Mouse (Mus musculus): ENCODE data around the gene Lgals4. TPM values are rescaled to one million over a fixed set of nuclear protein-coding genes. Genes with fewer than 3 reads are reported as not detected.

Lgals4 gene
- 10 to 100 TPM; 29.4 to 48.3 TPM for total RNA-seq (2021)

DNA sequence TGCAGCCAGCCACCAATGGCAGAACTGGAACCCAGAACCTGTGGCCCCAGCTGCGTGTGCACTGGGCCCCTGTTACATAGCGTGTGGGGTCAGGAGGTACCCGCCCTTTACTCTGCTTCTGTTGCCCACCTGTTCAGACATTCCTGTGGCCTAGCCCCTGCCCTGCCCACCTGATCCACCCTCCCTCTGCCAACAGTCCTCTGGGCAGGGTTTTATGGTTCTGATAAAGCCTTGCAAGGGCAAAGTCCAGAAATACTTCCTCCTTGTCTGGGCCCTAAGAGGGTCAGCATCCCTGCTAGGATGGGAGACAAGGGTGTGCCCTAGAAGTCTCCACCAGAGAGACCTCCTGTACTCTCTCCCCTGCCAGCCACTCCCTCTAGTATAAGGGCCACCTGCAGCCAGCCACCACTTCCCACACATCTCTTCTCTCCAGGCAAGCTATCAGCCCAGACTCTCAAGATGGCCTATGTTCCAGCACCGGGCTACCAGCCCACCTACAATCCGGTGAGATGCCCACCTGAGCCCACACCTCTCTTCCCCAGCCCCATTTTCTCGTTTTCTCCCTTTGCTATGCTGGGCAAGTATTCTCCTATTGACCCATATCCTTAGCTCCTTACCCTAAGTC, at the start of gene Lgals4:
Lgals4 (plus strand) TSS at position 132 of the 625 bp plus-strand sequence.
- no peak for DNase-seq
- intact Hi-C loops (cut with DNase I): no loop called here

DNA sequence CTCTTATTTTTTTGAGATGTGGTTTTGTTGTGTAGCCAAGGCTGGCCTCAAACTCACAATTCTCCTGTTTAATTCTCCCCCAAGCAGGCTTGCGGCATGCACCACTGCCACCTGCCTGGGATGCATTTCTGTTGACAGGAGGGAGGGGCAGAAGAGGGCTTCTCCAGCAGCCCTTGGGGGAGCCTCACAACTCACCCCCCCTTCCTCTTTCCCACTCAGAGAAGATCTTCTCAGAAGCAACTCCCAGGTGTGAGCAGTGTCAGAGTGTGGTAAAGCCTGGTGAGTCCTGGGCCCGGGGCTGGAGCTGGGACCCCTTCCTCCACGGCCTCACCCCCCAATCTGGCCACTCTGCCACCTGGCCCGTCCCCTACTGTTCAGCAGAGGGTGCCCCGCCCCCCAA, 48.5 kb upstream of the Lgals4 start:
- intact Hi-C loops (cut with DNase I): no loop called here
- no peak for DNase-seq

DNA sequence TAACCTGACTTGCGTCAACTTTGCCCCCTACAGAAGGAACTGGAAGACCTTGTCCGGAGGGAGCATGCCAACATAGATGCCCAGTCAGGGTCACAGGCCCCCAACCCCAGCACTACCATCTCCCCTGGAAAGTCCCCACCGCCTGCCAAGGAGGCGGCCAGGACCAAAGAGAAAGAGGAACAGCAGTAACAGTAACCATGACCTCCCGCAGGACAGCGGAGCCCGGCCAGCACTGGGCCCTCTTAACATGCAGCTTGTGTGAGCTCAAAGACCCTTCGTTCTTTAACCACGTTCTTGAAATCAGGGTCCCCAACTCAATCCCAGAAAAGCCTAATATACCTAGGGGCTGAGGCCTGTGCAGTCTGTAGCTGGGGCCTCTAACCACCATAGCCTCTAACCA, 45.8 kb upstream of the Lgals4 start:
- DNase-seq: no peak
- intact Hi-C loops (cut with DNase I): no loop called here

DNA sequence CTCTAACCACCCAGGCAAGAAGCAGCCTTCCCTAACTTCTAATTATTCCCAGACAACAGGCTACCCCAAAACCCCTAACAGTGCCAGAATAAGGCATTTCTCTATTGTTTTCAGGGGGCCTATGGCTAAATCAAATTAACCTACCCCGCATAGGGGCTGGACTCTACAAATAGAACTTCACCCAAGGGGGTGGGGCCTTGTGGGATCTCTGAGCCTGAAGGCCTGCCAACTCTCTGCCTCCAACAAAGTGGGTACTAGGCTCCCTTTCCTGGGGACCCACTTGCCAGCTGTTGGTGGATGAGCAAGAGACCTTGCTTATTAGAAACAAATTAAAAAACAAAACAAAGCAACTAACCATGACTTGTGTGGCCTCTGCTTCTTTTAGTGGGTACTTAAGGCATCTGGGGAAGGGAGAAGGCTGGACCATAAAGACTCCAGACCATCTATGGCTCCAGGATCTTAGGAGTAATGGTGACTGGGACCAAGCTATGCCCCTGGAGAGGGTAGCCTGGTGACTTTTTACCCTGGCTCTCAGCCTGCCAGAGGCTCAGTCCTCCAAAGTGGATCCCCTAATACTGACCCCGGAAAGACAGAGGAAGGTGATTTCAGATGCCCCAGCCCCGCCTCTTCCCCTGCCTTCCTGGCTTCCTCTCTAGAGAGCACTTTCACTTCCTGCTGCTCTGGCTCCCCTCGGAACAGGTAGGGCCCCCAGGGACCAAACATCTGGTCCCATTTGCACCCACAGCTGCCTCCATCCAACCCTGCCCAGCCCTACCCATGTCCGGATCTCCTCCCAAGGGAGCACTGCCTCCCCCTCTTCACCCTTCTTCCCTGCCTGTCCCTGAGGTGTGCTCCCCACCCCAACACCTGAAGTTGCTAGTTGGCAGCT, 45.1 kb upstream of the Lgals4 start, which contains the start of gene Rinl:
Rinl (plus strand) TSS at position 663 of the 889 bp plus-strand sequence.
- intact Hi-C loops (cut with DNase I): no loop called here
- DNase-seq: no peak

DNA sequence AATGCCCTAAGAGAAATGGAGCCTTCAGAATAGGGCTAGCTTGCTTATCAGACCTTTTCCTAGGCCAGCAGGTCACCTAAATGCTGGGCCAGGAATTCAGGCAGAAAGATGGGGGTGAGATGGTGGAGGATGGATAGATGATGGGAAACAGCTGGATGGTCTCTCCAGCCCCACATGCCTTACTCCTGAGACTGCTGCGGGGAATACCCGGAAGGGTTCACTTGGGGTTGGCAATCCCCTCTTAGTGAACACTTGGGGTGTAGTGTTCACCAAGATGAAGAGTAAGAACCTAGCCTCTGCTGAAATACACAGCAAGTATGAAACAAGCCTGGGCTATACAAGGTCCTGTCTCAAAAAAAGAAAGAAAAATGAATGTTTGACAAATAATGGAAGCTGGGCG, 44.4 kb upstream of the Lgals4 start:
- DNase-seq: no peak
- intact Hi-C loops (cut with DNase I): no loop called here

DNA sequence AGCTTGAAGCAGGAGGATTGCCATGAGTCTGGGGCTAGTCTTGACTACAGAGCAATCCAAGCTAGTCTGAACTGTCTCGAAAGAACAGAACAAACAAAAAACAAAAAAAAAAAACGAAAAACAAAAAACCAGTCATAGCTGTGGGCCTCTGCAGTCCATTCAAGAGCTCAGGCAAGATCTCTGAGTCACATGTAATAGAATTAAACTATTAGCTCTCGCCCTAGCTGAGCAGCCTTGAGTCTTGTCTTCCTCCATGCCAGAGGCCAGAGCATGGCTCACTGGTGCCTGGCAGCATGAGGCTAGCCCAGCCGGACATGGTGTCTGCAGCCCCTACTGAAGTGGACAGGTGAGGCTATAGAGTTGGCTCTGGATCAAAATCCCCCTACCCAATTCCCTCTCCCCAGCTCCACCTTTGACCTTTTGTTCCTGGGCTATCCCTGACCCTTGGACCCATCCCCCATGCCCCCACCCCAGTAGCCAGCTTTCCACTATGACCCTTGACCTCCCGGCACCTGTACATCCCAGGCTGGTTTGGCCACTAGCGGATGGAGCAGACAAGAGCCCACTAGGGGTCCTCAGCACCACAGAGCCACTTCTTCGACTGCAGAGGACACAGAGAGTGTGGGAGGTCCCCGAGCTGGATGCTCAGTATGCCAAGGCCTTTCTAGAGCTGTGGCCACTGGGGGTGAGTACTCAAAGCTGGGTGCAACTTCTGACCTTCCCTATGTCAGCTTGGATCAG, 43.4 kb upstream of the Lgals4 start:
- intact Hi-C loops (cut with DNase I): loop anchor here (10.0 kb wide), 1 partner anchor 445 kb away; the partner anchor contains the start of genes Kcnk6 and Yif1b
- DNase-seq: no peak

DNA sequence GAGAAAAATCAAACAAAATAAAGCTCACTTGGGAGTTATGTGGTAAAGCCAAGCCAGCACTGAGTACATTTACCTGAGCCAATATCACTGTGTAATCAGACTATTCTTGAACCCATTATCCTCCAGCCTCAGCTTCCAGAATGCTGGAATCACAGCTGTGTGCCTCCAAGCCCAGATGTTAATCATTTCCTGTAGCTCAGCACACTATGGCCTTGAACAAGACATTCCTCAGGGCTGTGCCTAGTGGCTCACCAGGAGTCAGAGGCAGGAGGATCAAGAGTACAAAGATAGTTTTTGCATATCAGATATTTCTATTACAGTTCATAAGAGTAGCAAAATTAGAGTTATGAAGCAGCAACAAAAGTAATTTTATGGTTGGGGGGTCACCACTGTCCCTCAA, 41.9 kb upstream of the Lgals4 start:
- DNase-seq: no peak
- intact Hi-C loops (cut with DNase I): loop anchor here (10.0 kb wide), 1 partner anchor 443 kb away; the partner anchor contains the start of genes Kcnk6 and Yif1b

DNA sequence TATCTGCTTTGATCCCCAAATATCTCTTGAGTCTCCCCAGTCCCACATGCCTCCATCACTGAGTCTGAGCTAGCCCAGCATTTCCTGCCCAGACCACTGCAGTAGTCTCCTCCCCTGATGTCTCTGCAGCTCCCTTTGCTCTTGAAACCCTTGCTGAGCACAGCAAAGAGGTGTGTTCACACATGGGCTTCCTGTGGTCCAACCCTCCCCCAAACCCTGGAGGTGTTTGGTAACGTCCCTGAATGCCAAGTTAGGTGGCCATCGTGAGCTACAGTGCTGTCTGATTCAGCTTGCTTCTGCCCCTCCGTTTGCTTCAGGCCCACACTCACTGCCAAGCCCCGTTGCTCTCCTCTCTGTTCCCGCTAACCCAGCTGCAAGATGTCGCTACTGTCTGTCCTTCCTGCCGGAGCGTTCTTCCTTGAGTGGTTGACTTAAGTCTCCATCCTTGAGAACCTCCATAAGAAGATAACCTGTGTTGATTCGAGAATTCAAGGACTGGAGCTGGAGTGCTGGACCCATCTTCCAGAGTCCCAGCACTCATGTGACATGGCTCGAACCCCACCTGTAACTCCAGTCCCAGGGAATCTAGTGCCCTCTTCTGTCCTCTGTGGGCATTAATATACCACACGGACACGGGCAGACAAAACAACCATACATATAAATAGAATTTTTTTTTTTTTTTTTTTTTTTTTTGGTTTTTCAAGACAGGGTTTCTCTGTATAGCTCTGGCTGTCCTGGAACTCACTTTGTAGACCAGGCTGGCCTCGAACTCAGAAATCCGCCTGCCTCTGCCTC, 41.1 kb upstream of the Lgals4 start:
- intact Hi-C loops (cut with DNase I): loop anchor here (10.0 kb wide), 1 partner anchor 442 kb away; the partner anchor contains the start of genes Kcnk6 and Yif1b
- no peak for DNase-seq

DNA sequence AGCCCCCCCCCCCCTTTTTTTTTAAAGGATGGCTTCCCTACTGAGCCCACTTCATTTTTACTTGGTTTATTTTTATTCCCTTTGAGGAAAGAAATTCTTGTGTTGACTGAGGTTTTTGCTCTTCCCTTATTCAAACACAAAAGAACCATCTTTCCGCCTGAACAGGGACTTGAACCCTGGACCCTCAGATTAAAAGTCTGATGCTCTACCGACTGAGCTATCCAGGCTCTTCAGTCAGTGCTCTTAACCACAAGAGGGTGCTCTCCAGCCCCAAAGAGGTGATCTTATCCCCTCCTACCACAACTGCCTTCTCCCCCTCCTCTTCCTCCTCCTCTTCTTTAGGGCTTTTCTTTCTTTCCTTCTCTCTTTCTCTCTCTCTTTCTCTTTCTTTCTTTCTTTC, 39.8 kb upstream of the Lgals4 start:
- DNase-seq: peak in 1 of 2 experiments; percentile 27
- intact Hi-C loops (cut with DNase I): loop anchor here (10.0 kb wide), 1 partner anchor 441 kb away; the partner anchor contains the start of genes Kcnk6 and Yif1b

DNA sequence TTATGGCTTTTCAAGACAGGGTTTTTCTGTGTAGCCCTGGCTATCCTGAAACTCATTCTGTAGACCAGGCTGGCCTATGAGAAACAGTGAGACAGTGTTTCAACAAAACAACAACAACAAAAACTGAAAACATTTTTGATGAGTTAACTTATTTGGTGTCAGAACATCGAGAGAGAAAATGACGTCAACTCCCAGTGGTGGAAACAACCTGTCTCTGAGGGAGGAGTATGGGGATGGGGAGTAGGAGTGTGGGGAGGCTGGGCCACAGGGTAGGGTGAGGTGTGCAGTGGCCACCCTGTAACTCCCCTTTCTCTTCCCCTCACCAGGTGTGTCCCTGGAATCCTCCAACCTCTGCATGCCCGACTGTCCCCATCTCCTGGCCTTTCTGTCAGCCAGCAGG, 39.2 kb upstream of the Lgals4 start:
- intact Hi-C loops (cut with DNase I): loop anchor here (10.0 kb wide), 1 partner anchor 440 kb away; the partner anchor contains the start of genes Kcnk6 and Yif1b

DNA sequence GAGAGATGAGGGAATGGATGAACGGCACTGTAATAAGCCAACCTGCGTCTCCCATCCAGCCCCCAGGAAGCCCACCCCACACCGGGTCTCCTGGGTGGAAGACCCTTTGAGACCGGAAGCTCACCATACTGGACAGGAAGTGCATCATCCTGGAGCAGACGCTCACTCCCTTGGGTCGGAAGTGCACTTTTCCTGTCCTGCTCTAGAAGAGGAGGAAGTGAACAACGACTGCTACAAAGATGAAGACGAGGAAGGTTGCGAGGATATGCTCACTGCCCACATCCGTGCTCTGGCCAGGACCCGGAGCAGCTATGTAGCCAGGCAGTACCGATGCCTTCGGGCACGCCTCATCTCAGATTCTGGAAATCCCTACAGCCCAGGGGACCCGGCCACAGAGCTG, 37.8 kb upstream of the Lgals4 start:
- DNase-seq: peak in 1 of 2 experiments; percentile 44
- intact Hi-C loops (cut with DNase I): loop anchor here (1.0 to 10.0 kb wide), 4 partner anchors 27 to 439 kb away; partner anchors contain the start of genes Actn4, Kcnk6 and Yif1b

More for the DNA sequence above, 39.2 kb upstream of the Lgals4 start:
- DNase-seq: no peak

DNA sequence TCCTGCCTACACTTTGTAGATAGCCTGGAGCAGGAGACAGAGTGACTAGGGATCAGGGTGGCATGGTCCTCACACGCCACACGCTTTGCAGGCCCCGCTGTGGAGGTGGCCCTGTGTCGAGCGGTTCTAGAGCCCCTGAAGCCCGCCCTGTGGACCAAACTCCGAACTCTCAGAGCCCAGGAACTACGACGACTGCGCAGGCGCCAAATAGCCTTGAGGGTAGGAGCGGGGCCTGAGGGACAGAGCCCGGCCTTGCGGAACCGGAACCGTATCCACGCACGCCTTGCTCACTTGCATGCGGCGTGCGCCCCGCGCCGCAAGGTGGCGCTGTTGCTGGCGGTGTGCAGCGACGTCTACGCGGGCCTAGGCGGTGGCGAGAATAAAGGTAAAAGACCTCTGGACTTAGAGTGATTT, 37.1 kb upstream of the Lgals4 start:
- intact Hi-C loops (cut with DNase I): loop anchor here (1.0 to 10.0 kb wide), 4 partner anchors 26 to 438 kb away; partner anchors contain the start of genes Actn4, Kcnk6 and Yif1b
- peak; percentile 88 to 90 for DNase-seq

DNA sequence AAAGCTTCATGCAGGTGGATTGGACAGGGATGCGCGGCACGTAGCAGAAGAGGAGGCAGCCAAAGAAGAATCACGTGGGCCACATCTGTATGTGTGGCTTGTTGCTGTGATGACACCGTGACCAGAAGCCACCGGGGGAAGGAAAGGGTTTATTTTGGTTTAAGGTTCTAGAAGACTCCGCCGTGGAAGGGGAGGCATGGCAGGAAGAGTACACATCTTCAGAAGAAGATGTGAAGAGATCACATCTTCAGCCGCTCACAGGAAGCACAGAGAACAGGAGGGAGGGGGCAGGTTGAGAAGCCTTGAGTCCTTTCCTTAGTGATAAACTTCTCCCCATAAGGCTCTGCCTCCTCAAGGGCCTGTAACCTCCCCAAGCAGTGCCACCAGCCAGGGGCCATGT, 33.7 kb upstream of the Lgals4 start:
- intact Hi-C loops (cut with DNase I): loop anchor here (5.0 to 10.0 kb wide), 2 partner anchors 162 to 435 kb away; partner anchors contain the start of genes Actn4, Kcnk6 and Yif1b
- no peak for DNase-seq

DNA sequence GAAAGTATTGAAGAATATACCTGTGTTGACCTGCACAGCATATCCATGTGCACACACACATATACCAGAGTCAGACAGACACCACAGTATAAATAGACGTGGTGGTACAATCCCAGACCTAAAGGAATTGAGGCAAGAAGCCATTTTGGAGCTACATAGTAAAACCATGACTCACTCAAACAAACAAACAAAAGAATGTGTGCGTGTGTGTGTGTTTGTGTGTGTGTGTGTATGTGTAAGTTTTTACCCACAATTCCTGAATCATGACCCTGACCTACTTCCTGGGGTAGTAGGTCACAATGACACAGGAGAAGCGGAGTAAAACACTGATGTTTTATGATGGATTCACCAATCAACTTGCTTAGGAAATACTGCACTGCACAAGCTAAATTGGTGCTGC, 32.2 kb upstream of the Lgals4 start:
- intact Hi-C loops (cut with DNase I): no loop called here
- no peak for DNase-seq

DNA sequence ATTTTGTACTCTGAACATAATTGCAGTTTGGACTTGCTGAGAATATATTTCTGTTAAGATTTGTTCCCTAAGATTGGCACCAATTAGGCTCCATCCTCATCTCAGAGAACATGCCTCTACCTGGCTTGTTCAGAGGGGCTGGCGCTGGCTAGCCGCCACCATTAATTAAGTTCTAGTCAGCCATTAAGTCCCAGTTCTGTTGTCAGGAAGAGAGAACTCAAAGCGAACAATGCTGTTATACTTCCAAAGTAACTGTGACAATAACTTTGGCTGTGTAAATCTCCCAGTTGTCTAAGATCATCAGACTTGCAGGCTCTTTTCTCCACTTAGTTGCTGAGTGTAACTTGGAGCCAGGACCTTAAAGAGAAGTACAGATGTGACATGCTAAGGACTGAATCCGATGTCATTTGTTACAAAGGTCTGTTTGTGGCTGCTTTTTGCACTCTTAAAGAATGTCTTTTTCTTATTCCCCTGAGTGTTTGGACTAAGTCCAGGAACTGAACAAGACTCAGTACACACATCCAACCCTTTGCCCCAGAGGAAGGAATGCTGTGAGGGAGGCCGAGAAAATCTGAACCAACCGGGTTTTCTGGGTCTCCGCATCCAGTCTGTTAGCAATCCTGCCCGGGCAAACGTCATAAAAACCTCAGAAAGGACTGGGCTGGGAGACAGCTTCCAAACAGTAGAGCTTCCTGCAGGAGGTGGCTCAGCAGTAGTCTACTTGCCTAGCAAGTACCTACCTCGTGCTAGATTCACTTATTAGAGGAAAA, 31.6 kb upstream of the Lgals4 start:
- intact Hi-C loops (cut with DNase I): no loop called here
- DNase-seq: peak; percentile 47 to 48

DNA sequence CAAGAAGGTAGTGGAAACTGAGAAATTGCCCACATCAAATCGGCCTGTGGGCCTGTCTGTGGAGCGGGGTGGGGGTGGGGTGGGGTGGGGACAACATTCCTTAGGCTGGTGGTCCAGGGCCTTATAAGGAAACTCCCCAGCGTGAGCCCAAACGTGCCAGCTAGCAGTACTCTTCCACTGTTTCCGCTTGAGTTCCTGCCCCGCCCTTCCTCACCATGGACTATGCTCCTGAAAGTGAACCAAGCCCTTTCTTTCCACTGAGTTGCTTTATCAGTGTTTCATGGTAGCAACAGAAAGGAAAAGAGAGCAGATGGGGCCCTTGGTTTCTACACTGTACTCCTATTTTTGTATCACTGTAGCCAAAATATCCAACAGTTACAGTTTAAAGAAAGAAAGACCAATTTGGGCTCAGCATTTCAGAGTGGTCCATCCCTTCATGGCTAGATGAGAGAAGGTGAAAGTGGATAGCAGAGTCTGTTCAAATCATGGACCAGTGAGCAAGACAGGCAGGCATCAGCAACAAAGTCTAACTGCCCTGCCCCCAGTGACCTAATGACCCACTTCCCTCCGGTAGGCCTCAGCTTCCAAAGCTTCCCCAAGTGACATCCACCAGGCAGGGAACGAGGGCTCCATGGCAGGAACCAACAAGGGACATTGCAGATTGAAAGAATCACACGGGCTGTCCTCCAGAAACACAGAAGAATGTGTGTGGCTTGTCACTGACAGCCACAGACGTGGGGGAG, 30.6 kb upstream of the Lgals4 start:
- intact Hi-C loops (cut with DNase I): no loop called here
- peak; percentile 36 to 37 for DNase-seq

DNA sequence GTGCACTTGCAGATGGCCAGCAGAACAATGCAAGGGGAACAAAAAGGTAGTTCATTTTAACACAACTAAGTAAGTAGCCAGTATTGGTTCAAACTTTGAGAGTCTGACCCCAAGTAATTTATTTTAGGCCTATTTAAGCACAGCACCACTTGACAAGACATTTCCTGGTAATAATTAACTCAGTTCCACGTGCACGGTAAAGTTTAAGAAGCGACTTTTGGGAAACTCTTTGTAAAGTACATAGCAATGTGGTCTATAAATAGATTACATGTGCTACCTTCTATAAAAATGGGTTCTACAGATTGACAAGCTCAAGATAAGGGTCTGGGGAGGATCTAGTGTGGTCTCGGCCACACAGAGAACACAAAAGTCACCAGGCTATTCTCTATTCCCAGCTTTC, 29.9 kb upstream of the Lgals4 start:
- intact Hi-C loops (cut with DNase I): no loop called here
- no peak for DNase-seq

DNA sequence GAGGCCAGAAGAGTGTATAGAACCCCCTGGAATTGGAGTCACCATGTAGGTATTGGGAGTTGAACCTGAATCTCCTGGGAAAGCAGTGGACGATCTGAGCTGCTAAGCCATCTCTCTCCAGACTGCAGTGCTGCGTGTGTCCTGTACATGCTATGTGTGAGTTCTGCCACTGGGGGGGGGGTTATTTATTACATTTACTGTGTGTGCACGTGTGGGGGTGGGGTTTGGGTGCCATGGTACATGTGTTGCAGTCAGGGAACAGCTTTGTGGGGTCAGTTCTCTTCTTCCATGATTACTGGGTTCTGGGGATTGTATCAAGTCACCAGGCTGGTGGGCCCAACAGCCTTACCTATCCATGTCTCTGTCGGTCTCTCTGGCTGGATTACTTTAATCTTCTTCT, 26.8 kb upstream of the Lgals4 start:
- intact Hi-C loops (cut with DNase I): loop anchor here (5.0 kb wide), 1 partner anchor 430 kb away; no protein-coding TSS in a partner anchor
- DNase-seq: no peak
